Mouse (Mus musculus): ENCODE results near the gene Gm12258.

Gm12258 gene

DNA sequence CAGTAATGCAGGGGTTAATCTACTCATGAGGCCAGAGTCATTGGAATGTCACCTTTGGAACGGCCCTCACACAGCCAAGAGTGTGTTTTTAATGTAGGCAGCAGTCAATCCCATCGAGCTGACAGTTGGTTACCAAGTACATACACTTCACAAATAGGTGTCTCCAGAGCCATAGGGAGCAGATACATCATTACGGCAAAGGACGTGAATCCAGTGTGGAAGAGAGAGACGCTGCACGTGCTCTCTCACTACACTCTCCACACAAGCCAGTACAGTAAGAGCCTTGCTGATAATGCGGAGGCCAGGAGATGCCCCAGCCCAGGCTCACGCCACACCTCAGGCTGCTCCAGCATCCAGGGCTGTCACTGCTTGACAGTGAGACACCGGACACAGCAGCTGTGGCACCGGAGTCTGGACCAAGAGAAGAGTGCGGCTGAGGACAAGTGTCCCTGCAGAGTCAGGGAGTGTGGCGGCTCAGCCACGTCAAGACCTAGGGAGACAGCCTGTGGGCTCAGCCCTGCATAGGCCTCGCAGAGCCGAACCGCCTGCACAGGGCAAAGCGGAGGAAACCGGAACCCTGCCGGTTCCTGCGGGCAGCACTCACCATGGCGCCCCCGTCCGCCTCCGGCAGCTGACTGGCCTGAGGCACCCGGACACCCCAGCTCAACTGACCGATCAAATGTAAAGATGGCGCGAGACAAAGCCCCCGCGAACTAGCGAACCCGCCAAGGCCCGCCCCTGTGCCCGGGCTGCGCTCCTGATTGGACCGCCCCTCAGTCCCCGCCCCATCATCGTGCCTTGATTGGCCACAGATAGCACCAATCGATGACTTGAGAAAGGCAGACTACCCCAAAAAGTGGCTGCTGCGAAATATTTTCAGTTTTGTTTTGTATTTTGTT, 56.8 kb downstream of the Gm12258 start, which contains the start of gene Zfp39:
TSS of gene Zfp39 (minus strand) at position 715 of the 899 bp plus-strand sequence.
- DNase-seq, result peak; percentile 95

DNA sequence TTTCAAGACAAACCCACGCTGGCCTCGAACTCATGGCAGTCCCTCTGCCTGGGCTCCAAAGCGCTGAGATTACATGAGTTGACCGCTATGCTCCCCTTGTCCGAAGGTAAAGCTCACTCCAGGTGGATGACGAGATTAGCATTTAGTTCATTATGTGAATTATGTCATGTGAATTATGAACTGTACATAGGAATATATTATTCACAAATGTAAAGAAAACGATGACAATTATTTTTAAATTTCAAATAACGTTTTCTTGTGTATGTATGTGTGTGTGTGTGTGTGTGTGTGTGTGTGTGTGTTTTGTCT, 57.4 kb downstream of the Gm12258 start:
- no peak for DNase-seq

DNA sequence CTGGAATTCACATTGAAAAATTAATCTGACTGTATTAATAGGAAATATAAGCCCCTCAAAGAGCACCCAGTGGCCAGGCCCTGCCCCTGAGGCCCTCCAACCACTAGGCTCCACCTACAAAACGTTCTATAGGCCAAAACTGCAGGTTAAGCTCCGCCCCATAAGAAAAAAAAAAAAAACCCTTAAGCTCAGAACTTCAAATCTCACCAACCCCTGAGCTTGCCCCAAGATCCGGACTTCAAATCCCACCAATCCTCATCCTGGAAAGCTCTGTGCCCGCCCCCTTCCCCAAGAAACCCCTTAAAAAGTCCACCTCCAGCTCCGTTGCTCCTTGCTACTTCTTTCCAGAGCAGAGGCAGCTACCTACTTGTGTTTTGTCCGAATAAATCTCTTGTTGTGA, 57.9 kb downstream of the Gm12258 start:
- peak; percentile 49 for DNase-seq
